Mouse (Mus musculus) monocyte, adult 2 months (primary cell): ENCODE results near the gene Vmn1r34.
"Not testable (repeated sequence)": the region's sequence is repeated elsewhere in the genome, so short reads cannot be mapped to it uniquely, and the experiment has no call there.

Experiments used
- DNase-seq, 2 experiments: peaks; one replicate each; pipeline ENCODE4 v3.0.0; 2022; ENCODE audit warnings: low spot score in 2 of 2, low read depth in 1 of 2

The Vmn1r34 gene

GRCm38 (mm10) chr6:66643779-66644178 is at the start of gene Vmn1r34:
Vmn1r34 (minus strand) TSS chr6:66643879.
- DNase-seq: no peak

- DNase-seq: no peak
Measured at GRCm38 (mm10) chr6:66685806-66686205, 42.1 kb upstream of the Vmn1r34 start, which contains the start of gene Vmn1r35. Vmn1r35 (minus strand) TSS chr6:66685906.

- DNase-seq: not testable (repeated sequence)
Measured at GRCm38 (mm10) chr6:66618182-66618581, 25.5 kb downstream of the Vmn1r34 start, which contains the start of gene Vmn1r33. Vmn1r33 (minus strand) TSS chr6:66618282.

GRCm38 (mm10) chr6:66595804-66596203 is 47.9 kb downstream of the Vmn1r34 start:
- no peak for DNase-seq
